ENCODE assay signal across 26 mouse cellular contexts in genomic region chr5:108042061-108042460, GRCm38 (mm10).
"Had no signal": no experiment of that assay in that cellular context is flagged by ENCODE, and none has a peak within 500 bp of the region (broad histone marks: within the 10 kb centered on the region; RNA-seq: fewer than 3 reads in every experiment).

No protein-coding gene starts in this region.

- H3K27ac ChIP-seq: gastrocnemius, adult 2 months; heart, adult 2 months; heart, embryonic 10.5 days; hindbrain, embryonic 10.5 days; hindbrain, embryonic 12.5 days; hindbrain, embryonic 14.5 days; intestine, embryonic 15.5 days; layer of hippocampus, adult 2 months; left cerebral cortex, adult 2 months; limb, embryonic 10.5 days; limb, embryonic 12.5 days had no signal

- H3K9ac ChIP-seq: heart, embryonic 12.5 days; hindbrain, embryonic 12.5 days; hindbrain, embryonic 14.5 days; intestine, embryonic 15.5 days; limb, embryonic 12.5 days had no signal

- H3K27me3 ChIP-seq: heart, embryonic 12.5 days; hindbrain, embryonic 12.5 days; intestine, embryonic 15.5 days; limb, embryonic 12.5 days had no signal

- H3K36me3 ChIP-seq: heart, embryonic 10.5 days; heart, embryonic 12.5 days; hindbrain, embryonic 10.5 days; hindbrain, embryonic 12.5 days; intestine, embryonic 15.5 days; limb, embryonic 10.5 days; limb, embryonic 12.5 days had no signal

- ATAC-seq: hindbrain, embryonic 16.5 days; inflammation-experienced regulatory T-cells, adult 6 months; intestine, embryonic 15.5 days; intestine, postnatal 0 days had no signal

- H3K4me2 ChIP-seq: heart, embryonic 12.5 days; hindbrain, embryonic 12.5 days; hindbrain, embryonic 14.5 days; intestine, embryonic 15.5 days; limb, embryonic 12.5 days; liver, embryonic 11.5 days had no signal

- H3K4me1 ChIP-seq: heart, embryonic 10.5 days; heart, embryonic 12.5 days; hindbrain, embryonic 10.5 days; hindbrain, embryonic 12.5 days; intestine, embryonic 15.5 days had no signal

- H3K4me3 ChIP-seq: gastrocnemius, adult 2 months; heart, adult 2 months; heart, embryonic 10.5 days; heart, embryonic 12.5 days; hindbrain, embryonic 10.5 days; hindbrain, embryonic 12.5 days; intestine, embryonic 15.5 days; layer of hippocampus, adult 2 months; left cerebral cortex, adult 2 months; limb, embryonic 10.5 days; limb, embryonic 12.5 days had no signal

- H3K9me3 ChIP-seq: heart, embryonic 10.5 days; heart, embryonic 12.5 days; hindbrain, embryonic 10.5 days; hindbrain, embryonic 12.5 days; intestine, embryonic 15.5 days; limb, embryonic 10.5 days; limb, embryonic 12.5 days had no signal

- DNase-seq: gastrocnemius, adult 2 months; gastrocnemius, postnatal 10 days; gastrocnemius, postnatal 25 days; heart, adult 2 months; heart, postnatal 10 days; heart, postnatal 4 days; kidney, adult 18-20 months; kidney, adult 8-10 months; kidney, postnatal 10 days; kidney, postnatal 25 days; kidney, postnatal 4 days; liver had no signal
